Mouse (Mus musculus): ENCODE data around the gene Zfp13. TPM values are rescaled to one million over a fixed set of nuclear protein-coding genes. Genes with fewer than 3 reads are reported as not detected.

Zfp13 gene
- total and polyA plus RNA-seq, 2 experiments from 2014 or later, result 5.3 to 18.5 TPM

DNA sequence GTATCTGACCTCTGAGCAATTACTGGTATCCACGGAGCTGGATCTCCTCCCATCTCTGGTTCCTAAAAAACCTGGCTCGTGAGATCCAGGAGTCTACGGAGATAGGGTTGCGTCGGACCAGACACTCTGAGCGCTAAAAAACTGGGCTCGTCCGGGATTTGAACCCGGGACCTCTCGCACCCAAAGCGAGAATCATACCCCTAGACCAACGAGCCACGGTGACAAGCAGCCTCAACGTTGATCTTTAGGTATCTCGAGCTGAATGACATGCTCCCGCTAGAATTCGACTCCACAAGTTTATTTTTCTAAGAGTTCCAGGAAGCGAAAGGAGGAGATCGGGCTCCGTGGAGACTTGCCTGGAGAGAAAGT lies 53.0 kb downstream of the Zfp13 start:
- H3K36me3 ChIP-seq (replicated peaks; ENCODE audit: control insufficient read depth, insufficient read depth, low read length), result no peaks in the 10 kb centered on the region
- no peaks in the 10 kb centered on the region for H3K27me3 ChIP-seq (ENCODE audit: control insufficient read depth, insufficient read depth, low read length)
- no peaks in the 10 kb centered on the region; the same call in 1 of the 2 replicates for H3K4me1 ChIP-seq (ENCODE audit: control insufficient read depth, insufficient read depth)
- WGBS, result under 1% methylated on average over 20 of the region's 20 CpGs
- H3K9me3 ChIP-seq (replicated peaks; ENCODE audit: control insufficient read depth, low read length), result no peaks in the 10 kb centered on the region
- peak; percentile 64 for DNase-seq (ENCODE audit: low spot score)
- peak overlapping the region; percentile 84 for H3K4me3 ChIP-seq (ENCODE audit: low read depth, low read length)
- peak overlapping the region; percentile 79 for H3K9ac ChIP-seq (replicated peaks; ENCODE audit: low read depth, low read length)
- ATAC-seq (ENCODE audit: insufficient read depth, low read depth), result peak; percentile 39
- H3K27ac ChIP-seq (ENCODE audit: low read depth), result peak overlapping the region; percentile 84
- TF ChIP-seq EP300 (IDR thresholded peaks at IDR 0.05; ENCODE audit: low read depth) (0 out of 2 replicates have a peak, but pooled peaks have one; percentile 11), CTCF (IDR thresholded peaks at IDR 0.05; ENCODE audit: low read depth) (no peak)
- H3K4me2 ChIP-seq (ENCODE audit: low read depth, low read length), result peak overlapping the region; percentile 69

DNA sequence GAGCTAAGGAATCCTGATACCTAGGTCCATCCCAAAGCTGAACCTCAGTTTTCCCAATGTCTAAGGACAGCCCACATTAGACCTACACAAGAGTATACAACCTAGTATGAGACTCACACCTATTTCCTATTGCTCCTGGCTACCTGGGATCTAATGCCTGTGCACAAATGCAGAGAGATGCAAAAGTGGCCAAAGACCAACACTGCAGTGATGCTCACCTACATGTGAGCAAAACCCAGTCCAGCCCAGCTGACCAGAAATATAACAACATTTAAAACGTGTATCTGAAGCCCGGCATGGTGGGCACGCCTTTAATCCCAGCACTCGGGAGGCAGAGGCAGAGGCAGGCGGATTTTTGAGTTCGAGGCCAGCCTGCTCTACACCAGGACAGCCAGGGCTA lies 53.4 kb downstream of the Zfp13 start:
- Histone ChIP-seq H3K4me3 (ENCODE audit: low read depth, low read length) (no peak overlapping the region), H3K9ac (replicated peaks; ENCODE audit: low read depth, low read length) (no peak overlapping the region), H3K9me3 (replicated peaks; ENCODE audit: control insufficient read depth, low read length) (no peaks in the 10 kb centered on the region), H3K36me3 (replicated peaks; ENCODE audit: control insufficient read depth, insufficient read depth, low read length) (no peaks in the 10 kb centered on the region), H3K4me1 (ENCODE audit: control insufficient read depth, insufficient read depth) (no peaks in the 10 kb centered on the region; the same call in 1 of the 2 replicates), H3K27ac (ENCODE audit: low read depth) (no peak overlapping the region), H3K4me2 (ENCODE audit: low read depth, low read length) (no peak overlapping the region), H3K27me3 (ENCODE audit: control insufficient read depth, insufficient read depth, low read length) (no peaks in the 10 kb centered on the region)
- 12% methylated on average over 6 of the region's 6 CpGs for WGBS
- ATAC-seq (ENCODE audit: insufficient read depth, low read depth) (no peak), DNase-seq (ENCODE audit: low spot score) (no peak)
- TF ChIP-seq CTCF (IDR thresholded peaks at IDR 0.05; ENCODE audit: low read depth) (no peak), EP300 (IDR thresholded peaks at IDR 0.05; ENCODE audit: low read depth) (no peak)

DNA sequence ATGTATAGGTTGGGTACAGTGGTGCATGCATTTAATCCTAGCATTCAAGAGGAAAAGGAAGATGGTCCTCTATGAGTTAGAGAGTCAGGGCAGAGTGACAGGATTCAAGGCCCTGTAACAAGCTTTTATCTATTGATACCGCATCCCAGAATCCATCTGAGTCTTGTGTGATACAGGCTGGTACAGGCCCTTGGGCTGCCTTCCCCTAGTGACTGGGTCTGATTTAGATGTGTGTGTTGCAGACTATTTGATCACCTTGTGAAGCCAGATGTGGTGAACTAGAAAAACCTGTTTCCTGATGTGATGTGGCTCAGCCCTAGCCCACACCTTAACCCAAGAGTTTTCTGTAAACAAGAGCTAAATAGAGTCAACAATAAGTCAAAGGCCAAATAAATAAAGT lies 54.5 kb downstream of the Zfp13 start:
- Histone ChIP-seq H3K27me3 (ENCODE audit: control insufficient read depth, insufficient read depth, low read length) (0 out of 2 replicates have a peak, but pooled peaks cover 2% of the 10 kb centered on the region), H3K4me2 (ENCODE audit: low read depth, low read length) (no peak overlapping the region), H3K9ac (replicated peaks; ENCODE audit: low read depth, low read length) (no peak overlapping the region), H3K9me3 (replicated peaks; ENCODE audit: control insufficient read depth, low read length) (no peaks in the 10 kb centered on the region), H3K27ac (ENCODE audit: low read depth) (no peak overlapping the region), H3K4me3 (ENCODE audit: low read depth, low read length) (no peak overlapping the region), H3K36me3 (replicated peaks; ENCODE audit: control insufficient read depth, insufficient read depth, low read length) (no peaks in the 10 kb centered on the region), H3K4me1 (ENCODE audit: control insufficient read depth, insufficient read depth) (no peaks in the 10 kb centered on the region; the same call in 1 of the 2 replicates)
- no peak for DNase-seq (ENCODE audit: low spot score)
- 97% methylated on average over 1 of the region's 1 CpGs for WGBS
- ATAC-seq (ENCODE audit: insufficient read depth, low read depth), result no peak
- TF ChIP-seq CTCF (IDR thresholded peaks at IDR 0.05; ENCODE audit: low read depth) (no peak), EP300 (IDR thresholded peaks at IDR 0.05; ENCODE audit: low read depth) (no peak)

DNA sequence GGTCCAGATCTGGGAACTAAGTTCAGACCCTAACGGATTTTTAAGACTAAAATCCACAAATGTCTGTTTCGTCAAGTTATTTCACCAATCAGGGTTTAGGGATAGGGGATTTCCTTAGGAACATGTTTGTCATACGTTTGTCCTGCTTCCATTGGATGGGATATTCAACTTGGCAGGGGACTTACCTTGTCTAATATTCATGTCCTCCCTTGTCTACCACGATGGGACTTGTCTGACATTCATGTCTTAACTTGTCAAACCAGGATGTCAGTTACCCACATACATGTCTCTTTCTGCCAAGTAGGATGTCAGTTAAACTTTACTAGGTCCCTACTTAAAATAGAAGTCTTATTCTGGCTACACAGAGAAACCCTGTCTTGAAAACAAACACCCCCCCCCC lies 55.3 kb downstream of the Zfp13 start:
- DNase-seq (ENCODE audit: low spot score) (no peak), ATAC-seq (ENCODE audit: insufficient read depth, low read depth) (no peak)
- Histone ChIP-seq H3K27ac (ENCODE audit: low read depth) (no peak overlapping the region), H3K9me3 (replicated peaks; ENCODE audit: control insufficient read depth, low read length) (no peaks in the 10 kb centered on the region), H3K9ac (replicated peaks; ENCODE audit: low read depth, low read length) (no peak overlapping the region), H3K36me3 (replicated peaks; ENCODE audit: control insufficient read depth, insufficient read depth, low read length) (no peaks in the 10 kb centered on the region), H3K4me2 (ENCODE audit: low read depth, low read length) (no peak overlapping the region), H3K4me3 (ENCODE audit: low read depth, low read length) (no peak overlapping the region), H3K4me1 (ENCODE audit: control insufficient read depth, insufficient read depth) (no peaks in the 10 kb centered on the region), H3K27me3 (ENCODE audit: control insufficient read depth, insufficient read depth, low read length) (0 out of 2 replicates have a peak, but pooled peaks cover 3% of the 10 kb centered on the region)
- TF ChIP-seq CTCF (IDR thresholded peaks at IDR 0.05; ENCODE audit: low read depth) (no peak), EP300 (IDR thresholded peaks at IDR 0.05; ENCODE audit: low read depth) (no peak)
- 64% methylated on average over 4 of the region's 4 CpGs for WGBS

DNA sequence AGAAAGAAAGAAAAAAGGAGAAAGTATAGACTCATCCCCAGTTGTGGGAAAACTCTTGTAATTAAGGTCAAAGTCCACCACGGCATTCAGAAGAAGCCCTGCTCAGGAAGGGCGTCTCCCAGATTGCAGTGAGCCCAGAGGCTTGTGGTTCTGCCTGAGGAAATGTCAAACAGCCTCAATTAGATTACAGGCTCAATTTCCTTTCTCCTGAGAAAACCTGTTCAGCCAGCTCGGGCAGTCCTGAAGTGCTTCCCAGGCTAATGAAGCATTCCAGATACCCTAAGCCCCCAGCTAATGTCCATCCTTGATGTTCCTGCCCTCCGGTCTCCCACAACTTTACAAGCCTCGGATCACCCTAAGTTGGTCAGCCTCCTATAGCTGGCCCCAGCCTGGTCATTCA lies 56.0 kb downstream of the Zfp13 start:
- DNase-seq (ENCODE audit: low spot score) (no peak), ATAC-seq (ENCODE audit: insufficient read depth, low read depth) (no peak)
- WGBS, result 43% methylated on average over 5 of the region's 5 CpGs
- H3K4me3 ChIP-seq (ENCODE audit: low read depth, low read length), result no peak overlapping the region
- 0 out of 2 replicates have a peak overlapping the region, but pooled peaks have one; percentile 50 for H3K27ac ChIP-seq (ENCODE audit: low read depth)
- peaks cover 5% of the 10 kb centered on the region; the same call in 1 of the 2 replicates for H3K4me1 ChIP-seq (ENCODE audit: control insufficient read depth, insufficient read depth)
- H3K36me3 ChIP-seq (replicated peaks; ENCODE audit: control insufficient read depth, insufficient read depth, low read length), result no peaks in the 10 kb centered on the region
- H3K27me3 ChIP-seq (ENCODE audit: control insufficient read depth, insufficient read depth, low read length), result peaks cover 9% of the 10 kb centered on the region
- TF ChIP-seq EP300 (IDR thresholded peaks at IDR 0.05; ENCODE audit: low read depth), result no peak
- no peak for TF ChIP-seq CTCF (IDR thresholded peaks at IDR 0.05; ENCODE audit: low read depth)
- H3K9me3 ChIP-seq (replicated peaks; ENCODE audit: control insufficient read depth, low read length), result no peaks in the 10 kb centered on the region
- no peak overlapping the region for H3K9ac ChIP-seq (replicated peaks; ENCODE audit: low read depth, low read length)
- H3K4me2 ChIP-seq (ENCODE audit: low read depth, low read length), result no peak overlapping the region

DNA sequence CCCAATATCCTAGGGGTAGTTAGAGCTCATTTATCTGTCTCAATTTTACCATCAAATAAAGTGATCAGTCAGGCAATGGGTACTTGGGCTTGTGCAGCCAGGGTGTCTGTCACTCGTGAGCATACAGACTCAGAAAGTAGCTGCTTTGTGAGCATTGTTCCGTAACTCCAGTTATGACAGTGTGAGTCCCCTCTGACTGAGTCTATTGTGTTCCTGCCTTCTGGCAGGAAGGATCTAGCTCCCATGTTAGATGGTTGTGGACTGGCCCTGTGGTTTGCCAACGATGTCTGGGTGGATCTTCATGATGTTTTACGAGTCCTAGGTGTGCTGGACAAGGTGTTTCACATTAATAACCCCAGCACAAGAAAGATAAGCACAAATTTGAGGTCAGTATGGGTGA lies 56.5 kb downstream of the Zfp13 start:
- whole genome bisulfite sequencing, result 47% methylated on average over 4 of the region's 4 CpGs
- 0 out of 2 replicates have a peak overlapping the region, but pooled peaks have one; percentile 2 for H3K27ac ChIP-seq (ENCODE audit: low read depth)
- H3K27me3 ChIP-seq (ENCODE audit: control insufficient read depth, insufficient read depth, low read length), result peaks cover 14% of the 10 kb centered on the region
- no peak overlapping the region; the same call in 1 of the 2 replicates for H3K4me3 ChIP-seq (ENCODE audit: low read depth, low read length)
- no peak for DNase-seq (ENCODE audit: low spot score)
- H3K9me3 ChIP-seq (replicated peaks; ENCODE audit: control insufficient read depth, low read length), result no peaks in the 10 kb centered on the region
- 0 out of 2 replicates have a peak overlapping the region, but pooled peaks have one; percentile 45 for H3K4me2 ChIP-seq (ENCODE audit: low read depth, low read length)
- no peak overlapping the region for H3K9ac ChIP-seq (replicated peaks; ENCODE audit: low read depth, low read length)
- H3K36me3 ChIP-seq (replicated peaks; ENCODE audit: control insufficient read depth, insufficient read depth, low read length), result no peaks in the 10 kb centered on the region
- no peak for ATAC-seq (ENCODE audit: insufficient read depth, low read depth)
- TF ChIP-seq EP300 (IDR thresholded peaks at IDR 0.05; ENCODE audit: low read depth), result no peak
- no peak for TF ChIP-seq CTCF (IDR thresholded peaks at IDR 0.05; ENCODE audit: low read depth)
- peaks cover 10% of the 10 kb centered on the region; the same call in 1 of the 2 replicates for H3K4me1 ChIP-seq (ENCODE audit: control insufficient read depth, insufficient read depth)
